Mouse (Mus musculus): ENCODE data around the gene Ptpre. TPM values are rescaled to one million over a fixed set of nuclear protein-coding genes. Genes with fewer than 3 reads are reported as not detected.
A peak's percentile ranks its signal among the peaks of the same experiment; 100 is the strongest.

The Ptpre gene
- polyA plus RNA-seq, 1 experiment from 2014 or later = 4.4 TPM

DNA sequence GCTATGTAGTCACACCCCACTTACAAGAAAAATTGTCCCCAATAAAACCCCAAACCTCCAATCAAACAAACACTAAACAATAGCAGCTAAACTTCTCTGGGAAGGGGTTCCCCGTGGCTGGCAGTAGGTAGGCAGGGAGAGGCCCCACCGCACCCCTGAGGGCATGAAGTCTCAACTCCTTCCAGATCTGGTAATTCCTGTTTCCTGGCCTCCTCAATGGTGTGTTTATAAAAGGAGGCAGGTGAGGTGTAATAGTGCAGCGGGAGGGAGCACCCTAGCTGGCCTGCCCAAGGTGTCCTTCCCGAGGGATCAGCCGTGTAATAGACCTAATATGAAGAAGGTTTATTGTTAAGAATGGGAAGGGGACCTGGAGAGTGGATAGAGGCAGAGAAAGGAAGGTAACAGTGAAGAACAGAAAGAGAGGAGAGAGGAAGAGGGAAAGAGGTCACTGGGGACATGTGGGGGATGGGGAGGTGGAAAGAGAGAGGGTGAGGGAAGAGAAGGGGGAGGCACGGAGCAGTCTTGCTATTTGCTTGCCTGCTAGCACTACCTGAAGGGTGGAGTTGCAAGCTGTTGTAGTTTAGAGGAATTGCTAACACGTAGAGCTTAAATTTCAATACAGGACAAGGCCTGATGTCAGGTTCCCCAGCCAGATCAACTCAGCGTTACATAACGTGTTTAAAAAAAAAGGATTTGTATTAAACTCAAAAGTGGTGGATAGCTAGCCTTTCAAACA is 197.8 kb downstream of the Ptpre start:
- Histone ChIP-seq H3K9ac (ENCODE audit: low read length) (no peak overlapping the region; the same call in 1 of the 2 replicates), H3K4me3 (ENCODE audit: low read depth, low read length) (peak overlapping the region; percentile 32; the same call in 1 of the 2 replicates), H3K27ac (replicated peaks) (peak overlapping the region; percentile 84), H3K4me2 (replicated peaks; ENCODE audit: low read depth) (peak overlapping the region; percentile 56), H3K27me3 (ENCODE audit: control insufficient read depth, insufficient read depth, low read length) (no peaks in the 10 kb centered on the region), H3K4me1 (replicated peaks; ENCODE audit: control insufficient read depth, insufficient read depth) (no peaks in the 10 kb centered on the region), H3K9me3 (ENCODE audit: control insufficient read depth, low read length) (no peaks in the 10 kb centered on the region), H3K36me3 (ENCODE audit: control insufficient read depth, insufficient read depth, low read length) (no peaks in the 10 kb centered on the region)
- TF ChIP-seq EP300 (optimal IDR thresholded peaks at IDR 0.05) (peak; percentile 23), CTCF (IDR thresholded peaks at IDR 0.05; ENCODE audit: low read depth) (no peak)
- DNase-seq (ENCODE audit: low spot score) (peak; percentile 65), ATAC-seq (ENCODE audit: low FRiP score, low TSS enrichment) (peak; percentile 73)
- 51% methylated on average over 9 of the region's 9 CpGs for WGBS

MicroRNAs within 50 kb of the gene (microRNA counts, 519-probe panel; counts per million panel counts)
- microRNA mmu-miR-1962 = not detected

Small RNAs within 50 kb of the gene (microRNA-seq; reads per million reads assigned to microRNA genes)
- not detected for gene Mir1962

Other genes starting within 250 kb of the Ptpre start
- not detected in 2 replicates for gene Foxi2, start 127.2 kb upstream of the Ptpre start, polyA plus RNA-seq (2015; fragmentation: Nextera tagmentation; extraction: Ambion mirVana)
- 0.51 and 0.63 TPM in 2 replicates for gene Clrn3, start 8.8 kb upstream of the Ptpre start, polyA plus RNA-seq (2015; fragmentation: Nextera tagmentation; extraction: Ambion mirVana)
- gene Mki67, start 178.9 kb downstream of the Ptpre start, polyA plus RNA-seq (2015; fragmentation: Nextera tagmentation; extraction: Ambion mirVana) = 5.5 and 7.8 TPM in 2 replicates

Data from stomach, postnatal 0 days (tissue).